Mouse (Mus musculus): ENCODE data around the gene Fars2. TPM values are rescaled to one million over a fixed set of nuclear protein-coding genes. Genes with fewer than 3 reads are reported as not detected.

The Fars2 gene
- polyA plus RNA-seq, 1 experiment from 2014 or later = 32.4 TPM

DNA sequence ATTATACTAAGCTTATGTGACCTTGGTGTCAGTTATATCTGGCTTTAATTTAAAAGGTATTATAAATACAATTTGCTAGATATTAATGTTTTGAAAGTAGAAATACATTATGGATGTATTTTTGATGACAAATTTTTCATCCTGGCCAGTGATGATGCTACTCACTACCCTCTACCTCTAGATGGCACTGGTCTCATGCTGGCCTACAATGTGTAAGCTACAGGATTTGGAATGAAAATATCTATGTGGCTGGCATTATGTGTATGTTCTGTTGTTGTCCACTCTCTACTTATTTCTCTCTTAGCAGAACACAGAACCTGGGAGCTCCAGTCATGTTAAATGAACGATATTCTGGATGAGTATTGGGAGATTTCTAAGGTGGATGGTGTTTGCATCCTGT, 104.7 kb downstream of the Fars2 start:
- Histone ChIP-seq H3K36me3 (no peaks in the 10 kb centered on the region), H3K4me1 (replicated peaks) (no peaks in the 10 kb centered on the region), H3K9me3 (no peaks in the 10 kb centered on the region), H3K9ac (replicated peaks) (no peak overlapping the region), H3K27me3 (no peaks in the 10 kb centered on the region), H3K4me3 (replicated peaks) (no peak overlapping the region), H3K4me2 (no peak overlapping the region), H3K27ac (no peak overlapping the region)
- ATAC-seq (ENCODE audit: insufficient number of reproducible peaks, insufficient read depth, low FRiP score, low TSS enrichment, low read depth) = no peak
- 80% methylated on average over 1 of the region's 1 CpGs for WGBS

DNA sequence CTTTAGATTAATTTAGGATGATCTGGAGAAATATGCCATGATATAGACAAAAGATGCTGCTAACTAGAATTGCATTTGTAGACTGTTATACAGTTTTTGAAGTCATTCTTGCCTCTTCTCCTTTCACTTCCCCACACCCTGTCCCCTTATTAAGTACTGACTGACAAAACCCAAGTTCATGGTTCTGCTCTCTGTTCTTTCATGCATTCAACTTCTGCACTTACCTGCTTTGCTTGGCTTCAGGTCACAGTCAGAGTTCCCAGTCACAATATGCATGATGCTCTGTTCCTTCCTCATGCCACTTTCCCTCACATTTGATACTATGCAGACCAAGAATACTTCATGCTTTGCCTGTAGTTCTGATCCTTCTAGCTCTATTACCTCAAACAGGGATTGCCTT, 105.5 kb downstream of the Fars2 start:
- no peak overlapping the region for H3K27ac ChIP-seq
- no peaks in the 10 kb centered on the region for H3K4me1 ChIP-seq (replicated peaks)
- H3K9ac ChIP-seq (replicated peaks) = no peak overlapping the region
- H3K4me3 ChIP-seq (replicated peaks) = no peak overlapping the region
- H3K27me3 ChIP-seq = no peaks in the 10 kb centered on the region
- no peak for ATAC-seq (ENCODE audit: insufficient number of reproducible peaks, insufficient read depth, low FRiP score, low TSS enrichment, low read depth)
- no peaks in the 10 kb centered on the region for H3K36me3 ChIP-seq
- no peak overlapping the region for H3K4me2 ChIP-seq
- H3K9me3 ChIP-seq = no peaks in the 10 kb centered on the region

DNA sequence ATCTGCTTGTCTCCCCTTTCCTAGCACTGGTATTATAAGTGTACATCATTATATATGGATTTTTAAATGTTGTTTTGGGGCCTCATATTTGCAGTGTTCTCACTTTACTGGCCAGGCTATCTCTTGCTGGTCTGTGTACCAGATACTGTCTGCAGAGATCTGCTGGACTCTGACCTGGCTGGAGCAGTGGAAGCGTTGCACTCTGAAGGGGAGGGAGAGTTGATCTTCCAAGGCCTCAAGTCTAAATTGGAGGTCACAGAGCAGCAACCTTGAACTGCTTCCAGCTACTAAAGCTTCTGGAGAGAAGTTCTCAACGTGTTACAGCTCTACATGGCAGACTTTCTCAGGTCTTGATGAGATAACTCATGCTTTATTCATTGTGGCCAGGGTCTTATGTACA, 107.2 kb downstream of the Fars2 start:
- 83% methylated on average over 2 of the region's 2 CpGs for WGBS
- no peaks in the 10 kb centered on the region for H3K9me3 ChIP-seq
- H3K9ac ChIP-seq (replicated peaks) = no peak overlapping the region
- H3K36me3 ChIP-seq = no peaks in the 10 kb centered on the region
- H3K4me3 ChIP-seq (replicated peaks) = no peak overlapping the region
- H3K4me2 ChIP-seq = no peak overlapping the region
- no peaks in the 10 kb centered on the region for H3K27me3 ChIP-seq
- no peaks in the 10 kb centered on the region for H3K4me1 ChIP-seq (replicated peaks)
- no peak for ATAC-seq (ENCODE audit: insufficient number of reproducible peaks, insufficient read depth, low FRiP score, low TSS enrichment, low read depth)
- H3K27ac ChIP-seq = no peak overlapping the region

DNA sequence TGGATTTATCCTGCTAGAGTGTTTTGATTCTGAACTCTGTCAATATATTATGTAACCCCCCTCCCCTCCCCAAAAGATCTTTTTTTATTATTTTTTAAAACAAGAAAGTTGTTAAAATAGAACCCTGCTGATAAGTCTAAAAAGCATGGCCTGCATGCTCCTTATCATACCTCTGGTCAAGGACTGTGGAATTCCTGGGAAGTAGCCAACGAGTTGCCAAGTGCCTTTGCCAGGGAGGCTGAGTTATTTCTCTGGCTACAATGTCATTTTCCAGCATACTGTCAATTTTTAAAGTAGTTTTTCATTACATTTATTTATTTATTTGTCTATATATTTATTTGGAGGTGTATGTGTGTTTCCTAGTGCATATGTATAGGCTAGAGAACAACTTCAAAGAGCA, 125.0 kb downstream of the Fars2 start:
- Histone ChIP-seq H3K9ac (replicated peaks) (no peak overlapping the region), H3K27me3 (no peaks in the 10 kb centered on the region), H3K9me3 (no peaks in the 10 kb centered on the region), H3K4me1 (replicated peaks) (peaks cover 5% of the 10 kb centered on the region; the same call in 1 of the 2 replicates), H3K36me3 (no peaks in the 10 kb centered on the region), H3K4me3 (replicated peaks) (no peak overlapping the region), H3K27ac (no peak overlapping the region), H3K4me2 (no peak overlapping the region)
- no peak for ATAC-seq (ENCODE audit: insufficient number of reproducible peaks, insufficient read depth, low FRiP score, low TSS enrichment, low read depth)
- 70% methylated on average over 1 of the region's 1 CpGs for WGBS

DNA sequence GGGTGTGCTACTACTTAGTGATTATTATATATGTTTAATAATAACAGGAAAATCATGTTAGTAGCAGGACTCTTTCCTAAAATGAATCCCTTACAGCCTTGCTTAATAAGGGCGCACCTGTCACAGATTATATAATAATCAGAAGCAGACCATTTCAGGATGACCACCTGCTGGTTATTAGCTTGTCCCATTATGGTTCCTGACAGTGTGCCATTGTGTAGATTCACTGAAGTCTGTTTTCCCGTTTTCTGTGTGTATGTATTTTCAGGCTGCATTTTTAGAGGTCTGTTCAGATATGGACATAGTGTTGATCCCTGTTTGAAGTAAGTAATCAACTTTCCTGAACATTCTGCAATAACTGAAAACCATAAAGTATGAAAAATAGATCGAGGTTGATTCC, 136.7 kb downstream of the Fars2 start:
- H3K4me2 ChIP-seq = no peak overlapping the region
- no peaks in the 10 kb centered on the region for H3K4me1 ChIP-seq (replicated peaks)
- 48% methylated on average over 3 of the region's 3 CpGs for WGBS
- no peak overlapping the region for H3K4me3 ChIP-seq (replicated peaks)
- ATAC-seq (ENCODE audit: insufficient number of reproducible peaks, insufficient read depth, low FRiP score, low TSS enrichment, low read depth) = no peak
- no peak overlapping the region for H3K27ac ChIP-seq
- H3K27me3 ChIP-seq = no peaks in the 10 kb centered on the region; the same call in 1 of the 2 replicates
- H3K36me3 ChIP-seq = no peaks in the 10 kb centered on the region
- H3K9me3 ChIP-seq = no peaks in the 10 kb centered on the region
- no peak overlapping the region for H3K9ac ChIP-seq (replicated peaks)

DNA sequence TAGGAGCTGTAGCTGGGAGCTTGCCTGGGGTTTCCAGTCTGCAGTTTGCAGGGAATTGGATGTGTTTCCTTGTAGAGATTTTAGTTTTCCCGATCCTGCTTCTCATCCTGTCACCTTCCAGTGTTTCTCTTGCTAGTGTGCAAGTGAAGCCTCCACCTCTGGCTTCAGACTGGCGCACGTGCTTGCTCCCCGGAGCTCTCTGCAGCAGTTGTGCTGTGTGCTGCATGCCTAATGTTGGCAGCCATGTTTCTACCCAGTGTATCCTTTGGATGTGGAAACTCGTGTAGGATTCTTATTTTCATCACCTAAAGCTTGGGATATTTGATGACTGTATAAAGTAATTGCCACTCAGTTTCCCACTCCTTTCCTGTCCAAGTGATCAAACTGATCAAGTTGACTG, 140.0 kb downstream of the Fars2 start:
- no peak overlapping the region for H3K27ac ChIP-seq
- WGBS = 84% methylated on average over 5 of the region's 5 CpGs

DNA sequence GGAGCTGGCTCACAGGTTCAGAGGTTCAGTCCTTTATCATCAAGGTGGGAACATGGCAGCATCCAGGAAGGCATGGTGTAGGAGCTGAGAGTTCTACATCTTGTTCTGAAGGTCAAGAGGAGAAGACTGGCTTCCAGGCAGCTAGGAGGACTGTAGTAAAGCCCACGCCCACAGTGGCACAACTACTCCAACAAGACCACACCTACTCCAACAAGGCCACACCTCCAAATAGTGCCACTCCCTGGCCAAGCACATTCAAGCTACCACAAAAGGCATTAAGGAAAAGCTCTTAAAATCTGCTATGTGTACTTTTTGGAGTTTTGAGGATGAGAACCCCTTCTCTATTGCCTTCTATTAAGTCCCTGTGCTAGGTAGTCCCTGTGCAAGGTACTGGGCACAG, 142.5 kb downstream of the Fars2 start:
- no peak overlapping the region for H3K4me3 ChIP-seq (replicated peaks)
- WGBS = 88% methylated on average over 1 of the region's 1 CpGs
- no peaks in the 10 kb centered on the region; the same call in 1 of the 2 replicates for H3K27me3 ChIP-seq
- no peak for ATAC-seq (ENCODE audit: insufficient number of reproducible peaks, insufficient read depth, low FRiP score, low TSS enrichment, low read depth)
- H3K36me3 ChIP-seq = peaks cover 6% of the 10 kb centered on the region
- H3K9ac ChIP-seq (replicated peaks) = no peak overlapping the region
- peaks cover 6% of the 10 kb centered on the region; the same call in 1 of the 2 replicates for H3K9me3 ChIP-seq
- no peaks in the 10 kb centered on the region for H3K4me1 ChIP-seq (replicated peaks)
- no peak overlapping the region for H3K27ac ChIP-seq
- no peak overlapping the region for H3K4me2 ChIP-seq

More for the DNA sequence above, 140.0 kb downstream of the Fars2 start:
- Histone ChIP-seq H3K9ac (replicated peaks) (no peak overlapping the region), H3K36me3 (peaks cover 6% of the 10 kb centered on the region), H3K9me3 (peaks cover 6% of the 10 kb centered on the region; the same call in 1 of the 2 replicates), H3K4me3 (replicated peaks) (no peak overlapping the region), H3K4me1 (replicated peaks) (no peaks in the 10 kb centered on the region), H3K27me3 (no peaks in the 10 kb centered on the region; the same call in 1 of the 2 replicates), H3K4me2 (no peak overlapping the region)
- ATAC-seq (ENCODE audit: insufficient number of reproducible peaks, insufficient read depth, low FRiP score, low TSS enrichment, low read depth) = no peak

DNA sequence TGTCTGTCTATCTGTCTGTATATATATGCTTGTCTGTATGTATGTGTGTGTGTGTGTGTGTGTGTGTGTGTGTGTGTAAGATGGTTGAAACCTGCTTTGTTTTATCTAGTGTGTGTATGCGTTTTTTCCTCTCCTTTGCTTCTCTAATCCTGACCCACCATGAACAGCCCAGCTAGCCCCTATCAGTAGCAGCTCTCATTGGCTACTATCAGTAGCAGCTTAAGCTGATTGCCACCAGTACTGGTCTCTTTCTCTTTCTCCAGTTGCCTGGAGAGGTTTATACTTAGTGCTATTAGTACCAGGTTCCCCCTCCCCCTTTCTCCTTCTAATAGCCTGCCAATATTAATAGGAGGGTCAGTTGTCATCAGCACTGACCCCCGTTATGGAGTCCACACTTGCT, 144.1 kb downstream of the Fars2 start:
- Histone ChIP-seq H3K27ac (no peak overlapping the region), H3K36me3 (peaks cover 6% of the 10 kb centered on the region), H3K9me3 (peaks cover 6% of the 10 kb centered on the region; the same call in 1 of the 2 replicates), H3K4me1 (replicated peaks) (no peaks in the 10 kb centered on the region), H3K4me2 (no peak overlapping the region), H3K4me3 (replicated peaks) (no peak overlapping the region), H3K9ac (replicated peaks) (no peak overlapping the region), H3K27me3 (no peaks in the 10 kb centered on the region; the same call in 1 of the 2 replicates)
- no peak for ATAC-seq (ENCODE audit: insufficient number of reproducible peaks, insufficient read depth, low FRiP score, low TSS enrichment, low read depth)
- 74% methylated on average over 2 of the region's 2 CpGs for WGBS

DNA sequence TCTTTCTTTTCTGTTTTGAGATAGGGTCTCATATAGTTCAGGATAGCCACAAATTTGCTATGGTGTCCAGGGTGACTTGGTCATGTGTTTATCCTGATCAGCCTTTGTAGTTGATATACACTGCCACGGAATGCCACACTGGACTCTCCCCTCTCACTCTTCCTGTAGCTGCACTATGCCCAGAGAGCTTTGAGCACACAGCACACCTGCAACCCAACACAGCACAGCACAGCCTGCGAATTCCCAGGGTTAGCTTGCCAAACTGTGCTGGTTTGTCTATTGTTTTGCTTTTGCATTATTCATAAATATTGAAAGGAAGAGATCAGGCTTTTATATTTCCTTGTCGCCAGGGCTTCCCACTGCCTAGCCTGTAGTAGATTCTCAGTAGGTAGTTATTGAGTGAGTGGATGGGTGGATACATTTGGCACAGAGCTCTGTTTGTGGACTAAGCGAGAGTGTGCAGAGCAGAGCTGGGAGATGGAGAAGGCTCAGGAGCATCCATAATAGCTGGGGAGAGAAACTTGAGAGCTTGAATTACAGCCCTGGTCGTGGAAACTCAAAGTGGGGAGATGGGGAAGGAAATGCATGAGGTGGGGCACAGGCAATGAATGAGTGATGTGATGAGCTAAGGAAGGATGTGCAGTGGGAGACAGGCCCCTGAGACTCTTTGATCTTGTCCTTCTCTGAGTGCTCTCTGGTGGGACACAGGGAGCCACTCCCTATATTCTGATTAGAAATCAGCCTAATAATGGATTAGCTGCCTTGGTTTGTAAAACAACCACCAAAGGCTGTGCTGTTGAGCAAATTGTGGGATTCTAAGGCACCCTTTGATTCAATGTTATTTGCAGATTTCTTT, 146.3 kb downstream of the Fars2 start:
- no peaks in the 10 kb centered on the region for H3K27me3 ChIP-seq
- H3K36me3 ChIP-seq = peaks cover 6% of the 10 kb centered on the region
- no peaks in the 10 kb centered on the region for H3K4me1 ChIP-seq (replicated peaks)
- no peak overlapping the region for H3K27ac ChIP-seq
- H3K9me3 ChIP-seq = peaks cover 6% of the 10 kb centered on the region; the same call in 1 of the 2 replicates
- ATAC-seq (ENCODE audit: insufficient number of reproducible peaks, insufficient read depth, low FRiP score, low TSS enrichment, low read depth) = no peak
- H3K9ac ChIP-seq (replicated peaks) = no peak overlapping the region
- no peak overlapping the region for H3K4me3 ChIP-seq (replicated peaks)
- H3K4me2 ChIP-seq = no peak overlapping the region
- 76% methylated on average over 5 of the region's 5 CpGs for WGBS

DNA sequence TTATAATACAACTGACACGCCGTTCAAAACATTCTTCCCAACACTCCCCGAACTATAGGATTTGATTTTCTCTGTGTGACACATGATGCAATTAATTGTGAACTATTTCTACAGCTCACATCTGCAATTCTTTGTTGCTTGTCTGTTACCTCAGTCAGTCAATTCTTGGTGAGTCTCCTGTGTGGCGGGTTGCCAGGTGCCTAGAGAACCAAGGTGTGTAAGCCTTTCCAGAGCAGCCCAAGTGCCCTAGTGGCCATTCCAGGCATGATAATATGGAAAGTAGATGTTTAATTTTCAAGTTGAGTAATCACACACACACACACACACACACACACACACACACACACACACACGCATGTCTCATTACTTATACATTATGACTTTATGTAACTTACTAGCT, 147.2 kb downstream of the Fars2 start:
- Histone ChIP-seq H3K4me3 (replicated peaks) (no peak overlapping the region), H3K36me3 (peaks cover 6% of the 10 kb centered on the region), H3K9ac (replicated peaks) (no peak overlapping the region), H3K27ac (no peak overlapping the region), H3K4me2 (no peak overlapping the region), H3K27me3 (no peaks in the 10 kb centered on the region), H3K9me3 (peaks cover 6% of the 10 kb centered on the region; the same call in 1 of the 2 replicates), H3K4me1 (replicated peaks) (no peaks in the 10 kb centered on the region)
- WGBS = 91% methylated on average over 5 of the region's 5 CpGs
- ATAC-seq (ENCODE audit: insufficient number of reproducible peaks, insufficient read depth, low FRiP score, low TSS enrichment, low read depth) = no peak

DNA sequence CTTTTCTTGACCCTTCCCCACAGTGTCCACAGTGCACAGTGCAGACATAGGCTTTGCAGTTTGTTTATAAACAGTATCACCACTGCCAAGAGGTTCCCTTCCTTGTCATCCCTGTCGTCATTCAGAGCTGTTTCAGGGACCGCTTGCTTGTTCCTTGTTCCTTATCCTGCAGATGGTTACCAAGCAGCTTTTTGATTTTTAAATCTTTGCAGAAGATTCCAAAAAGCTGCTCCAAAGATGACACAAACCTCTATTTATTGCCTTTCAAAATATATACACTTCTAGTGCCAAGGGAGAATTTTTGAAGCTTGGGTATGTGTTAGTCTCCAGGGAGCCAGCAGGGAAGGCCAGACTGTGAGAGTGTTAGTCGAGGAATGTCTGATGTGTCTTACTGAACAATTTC, 148.1 kb downstream of the Fars2 start:
- H3K4me1 ChIP-seq (replicated peaks) = no peaks in the 10 kb centered on the region
- no peaks in the 10 kb centered on the region for H3K36me3 ChIP-seq
- no peak overlapping the region for H3K27ac ChIP-seq
- H3K9ac ChIP-seq (replicated peaks) = no peak overlapping the region
- H3K9me3 ChIP-seq = no peaks in the 10 kb centered on the region
- WGBS = 65% methylated on average over 3 of the region's 3 CpGs
- H3K4me2 ChIP-seq = no peak overlapping the region
- H3K27me3 ChIP-seq = no peaks in the 10 kb centered on the region
- no peak overlapping the region for H3K4me3 ChIP-seq (replicated peaks)
- ATAC-seq (ENCODE audit: insufficient number of reproducible peaks, insufficient read depth, low FRiP score, low TSS enrichment, low read depth) = no peak

DNA sequence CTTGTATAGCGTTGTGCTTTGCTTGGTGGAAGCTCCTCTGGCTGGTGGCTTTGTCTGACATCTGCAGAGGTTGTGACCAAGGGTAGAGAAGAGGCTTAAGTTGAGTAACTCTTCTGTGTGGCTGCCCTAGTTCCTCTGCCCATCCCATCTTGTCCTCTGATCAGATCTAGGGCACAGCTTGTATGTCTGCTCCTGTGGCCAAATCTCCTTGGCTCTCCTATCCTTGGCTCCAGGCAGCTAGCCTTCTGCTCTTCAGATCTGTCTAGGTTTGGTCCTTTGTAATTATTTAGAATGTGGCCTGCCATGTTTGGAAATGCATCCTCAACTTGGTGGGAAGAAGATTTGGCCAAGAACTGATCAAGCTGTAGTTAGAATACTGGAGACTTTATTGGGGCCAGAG, 150.2 kb downstream of the Fars2 start:
- Histone ChIP-seq H3K4me3 (replicated peaks) (no peak overlapping the region), H3K4me2 (no peak overlapping the region), H3K4me1 (replicated peaks) (no peaks in the 10 kb centered on the region; the same call in 1 of the 2 replicates), H3K9me3 (no peaks in the 10 kb centered on the region), H3K36me3 (no peaks in the 10 kb centered on the region), H3K9ac (replicated peaks) (no peak overlapping the region), H3K27me3 (no peaks in the 10 kb centered on the region), H3K27ac (no peak overlapping the region)
- ATAC-seq (ENCODE audit: insufficient number of reproducible peaks, insufficient read depth, low FRiP score, low TSS enrichment, low read depth) = no peak
- 95% methylated on average over 1 of the region's 1 CpGs for WGBS

Data from limb, embryonic 12.5 days (tissue).